Mouse (Mus musculus) spleen, adult 2 months (tissue): ENCODE results near the gene Hoxc11. TPM values are rescaled to one million over a fixed set of nuclear protein-coding genes. Genes with fewer than 3 reads are reported as not detected.

ENCODE experiments used
- DNase-seq, 2 experiments: peaks; one replicate each; pipeline versions ENCODE4 v3.0.0 to v3.0.0-alpha.2; 2012 to 2021; ENCODE audit warnings: low spot score in 2 of 2, low read depth in 1 of 2
- H3K27ac ChIP-seq: fragments of 200-500 bp; 2 replicates; pipeline ENCODE4 v1.5.1; 2012; ENCODE audit warnings: low read length, inconsistent platforms; ENCODE audit not compliant: insufficient read depth
- H3K27me3 ChIP-seq: fragments of 200-500 bp; 2 replicates; pipeline ENCODE4 v1.6.1; 2012; ENCODE audit warnings: mild to moderate bottlenecking, moderate library complexity, low read length, inconsistent platforms; ENCODE audit not compliant: control insufficient read depth, insufficient read depth
- H3K36me3 ChIP-seq: fragments of 200-500 bp; 2 replicates; pipeline ENCODE4 v1.6.1; 2012; ENCODE audit warnings: mild to moderate bottlenecking, low read length, inconsistent platforms; ENCODE audit not compliant: control insufficient read depth, insufficient read depth
- H3K4me1 ChIP-seq: fragments of 200-500 bp; 2 replicates; pipeline ENCODE4 v1.6.1; 2011; ENCODE audit warnings: inconsistent platforms; ENCODE audit not compliant: control insufficient read depth, insufficient read depth, insufficient read length
- H3K4me3 ChIP-seq: fragments of 200-500 bp; 2 replicates; pipeline ENCODE4 v1.5.1; 2011; ENCODE audit warnings: mild to moderate bottlenecking, inconsistent platforms; ENCODE audit not compliant: insufficient read depth, insufficient read length; ENCODE audit errors: extremely low read depth
- CTCF ChIP-seq: fragments of 200-500 bp; IDR thresholded peaks from 2 replicates; pipeline ENCODE4 v1.5.1; 2011; ENCODE audit warnings: mild to moderate bottlenecking, inconsistent platforms; ENCODE audit not compliant: insufficient read depth, insufficient read length, insufficient replicate concordance; ENCODE audit errors: extremely low read depth
- POLR2A ChIP-seq: fragments of 200-500 bp; IDR thresholded peaks from 2 replicates; pipeline ENCODE4 v1.6.1; 2011; ENCODE audit warnings: low read depth, low read length, inconsistent platforms
- WGBS: fragments of 180-500 bp; shearing (Covaris S2); methylation state at CpG from one replicate; pipeline ENCODE4 v1.1.7; 2018; 5-methylcytosine and 5-hydroxymethylcytosine counted together
- polyA plus RNA-seq: library from polyadenylated mRNA; depleted of rRNA; stranded (reverse); fragments of >200 nt; gene quantifications from 2 replicates; pipeline ENCODE4 v1.2.3, GENCODE M21; 2012

Hoxc11 gene
- polyA plus RNA-seq, 1 experiment: not detected

- no peak for DNase-seq
- H3K4me3 ChIP-seq: no peak overlapping the region
- no peak for TF ChIP-seq CTCF
- TF ChIP-seq POLR2A: no peak
- no peaks in the 10 kb centered on the region for H3K36me3 ChIP-seq
- peaks cover 25% of the 10 kb centered on the region for H3K27me3 ChIP-seq
- 8% methylated on average over 20 of the region's 20 CpGs for WGBS
- H3K27ac ChIP-seq: no peak overlapping the region
- H3K4me1 ChIP-seq: no peaks in the 10 kb centered on the region
Measured at GRCm38 (mm10) chr15:102917972-102918572, 36.2 kb upstream of the Hoxc11 start.

DNA sequence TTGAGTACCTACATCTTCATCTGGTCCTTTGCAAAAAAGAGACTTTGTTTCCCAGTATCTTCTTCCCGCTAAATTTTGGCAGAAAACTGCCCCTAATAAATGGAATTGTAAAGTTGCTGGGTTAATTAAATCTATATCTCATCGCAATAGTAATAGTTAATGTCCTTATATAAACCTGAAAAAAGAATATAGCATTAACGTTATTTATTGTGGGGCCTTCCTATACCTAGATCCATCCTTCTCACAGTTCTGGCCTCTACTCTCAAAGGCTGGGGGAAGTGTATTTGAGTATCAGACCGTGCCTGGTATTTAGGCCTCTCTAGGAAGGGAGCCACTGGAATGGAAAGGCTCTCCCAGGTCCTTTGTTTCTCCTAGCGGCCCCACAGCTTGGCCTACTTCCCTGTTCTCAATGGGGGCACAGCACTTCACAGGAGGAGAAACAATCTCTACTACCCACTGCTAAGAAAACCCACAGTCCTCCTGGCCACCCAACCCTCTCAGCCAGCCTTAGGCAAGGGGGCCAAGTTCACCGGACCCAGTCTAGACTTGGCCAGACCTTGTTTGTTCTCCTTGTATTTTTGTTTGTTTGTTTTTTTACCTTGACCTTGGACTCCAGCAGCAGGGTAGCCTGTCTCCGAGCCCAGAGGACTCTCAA is 35.5 kb upstream of the Hoxc11 start:
- no peaks in the 10 kb centered on the region for H3K4me1 ChIP-seq
- no peak for DNase-seq
- H3K27ac ChIP-seq: no peak overlapping the region
- WGBS: 9% methylated on average over 7 of the region's 7 CpGs
- no peak overlapping the region for H3K4me3 ChIP-seq
- TF ChIP-seq POLR2A: no peak
- no peak for TF ChIP-seq CTCF
- H3K27me3 ChIP-seq: peaks cover 22% of the 10 kb centered on the region
- H3K36me3 ChIP-seq: no peaks in the 10 kb centered on the region

DNA sequence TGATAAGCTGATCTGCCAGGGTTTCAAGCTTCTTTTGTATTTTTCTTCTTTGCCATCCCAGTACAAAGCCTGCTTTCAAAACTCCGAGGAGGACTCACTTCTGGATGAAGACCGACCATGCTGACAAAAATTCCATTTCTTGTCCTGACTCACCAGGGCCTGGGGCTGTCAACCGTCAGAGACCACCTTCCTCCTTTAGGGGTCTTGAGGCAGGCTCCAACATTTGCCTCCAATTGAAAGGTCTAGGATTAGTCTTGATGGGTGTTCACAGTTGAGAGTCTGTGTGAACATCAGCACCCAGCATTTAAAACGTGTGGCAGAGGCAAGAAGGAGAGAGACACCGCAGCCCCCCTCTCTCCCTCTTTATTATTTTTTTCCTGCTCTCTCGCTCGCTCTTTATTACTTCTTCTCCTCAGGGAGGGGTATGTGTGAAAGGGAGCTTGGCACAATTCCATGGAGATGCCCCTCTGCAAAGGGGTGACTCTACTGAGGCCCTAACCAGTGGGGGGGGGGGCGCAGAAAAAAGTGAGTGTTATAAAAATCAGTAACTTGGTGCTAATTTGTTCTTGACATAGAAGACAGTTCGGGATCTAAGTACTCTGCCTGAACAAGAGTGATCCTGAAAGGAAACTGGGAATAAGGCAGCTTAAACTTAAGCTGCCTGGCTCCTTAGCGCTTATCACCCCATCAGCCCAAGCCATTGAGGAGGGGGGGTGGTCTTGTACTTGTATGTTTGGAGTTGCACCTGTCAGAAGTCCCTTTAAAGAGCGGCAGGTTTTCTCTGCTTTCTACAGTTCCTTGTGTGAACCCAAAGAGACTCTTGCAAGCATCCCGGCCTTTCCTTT is 34.7 kb upstream of the Hoxc11 start:
- H3K27me3 ChIP-seq: peaks cover 22% of the 10 kb centered on the region
- no peak for TF ChIP-seq CTCF
- no peak for TF ChIP-seq POLR2A
- no peak overlapping the region for H3K27ac ChIP-seq
- DNase-seq: no peak
- H3K4me3 ChIP-seq: no peak overlapping the region
- H3K36me3 ChIP-seq: no peaks in the 10 kb centered on the region
- 9% methylated on average over 12 of the region's 12 CpGs for WGBS
- H3K4me1 ChIP-seq: no peaks in the 10 kb centered on the region

DNA sequence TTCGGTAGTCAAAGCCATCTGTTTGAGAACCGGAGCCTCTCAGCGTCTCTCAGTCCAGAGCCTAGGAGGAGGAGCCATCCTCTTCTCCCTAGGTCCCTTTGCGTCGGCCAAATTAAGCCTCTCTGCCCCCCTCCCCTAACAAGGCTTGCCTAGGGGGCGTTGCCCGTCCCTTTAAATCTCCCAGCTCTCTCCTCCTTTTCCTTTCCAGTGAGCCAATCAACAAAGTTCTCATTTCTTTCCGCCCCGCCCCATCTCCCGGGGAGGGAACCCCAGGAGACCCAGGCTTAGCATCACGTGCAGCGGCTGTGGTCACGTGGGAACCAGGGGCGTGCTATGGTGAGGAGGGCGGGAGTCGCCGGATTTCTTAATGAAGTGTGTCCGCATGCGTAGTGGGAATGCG is 33.6 kb upstream of the Hoxc11 start:
- Histone ChIP-seq H3K27ac (no peak overlapping the region), H3K4me3 (no peak overlapping the region), H3K27me3 (peaks cover 25% of the 10 kb centered on the region), H3K36me3 (no peaks in the 10 kb centered on the region), H3K4me1 (no peaks in the 10 kb centered on the region)
- 6% methylated on average over 20 of the region's 20 CpGs for WGBS
- TF ChIP-seq POLR2A: no peak
- DNase-seq: no peak

- Histone ChIP-seq H3K27me3 (peaks cover 24% of the 10 kb centered on the region), H3K4me3 (no peak within 1 kb of the TSS), H3K4me1 (no peaks in the 10 kb centered on the region), H3K36me3 (no peaks in the 10 kb centered on the region), H3K27ac (no peak within 1 kb of the TSS)
- TF ChIP-seq POLR2A: no peak
- no peak for TF ChIP-seq CTCF
- 9% methylated on average over 67 of the region's 88 CpGs for WGBS
- DNase-seq: no peak
Measured at GRCm38 (mm10) chr15:102921053-102922011, 32.9 kb upstream of the Hoxc11 start, which contains the start of gene Hoxc13. Gene Hoxc13 (plus strand): TSS chr15:102921103.

DNA sequence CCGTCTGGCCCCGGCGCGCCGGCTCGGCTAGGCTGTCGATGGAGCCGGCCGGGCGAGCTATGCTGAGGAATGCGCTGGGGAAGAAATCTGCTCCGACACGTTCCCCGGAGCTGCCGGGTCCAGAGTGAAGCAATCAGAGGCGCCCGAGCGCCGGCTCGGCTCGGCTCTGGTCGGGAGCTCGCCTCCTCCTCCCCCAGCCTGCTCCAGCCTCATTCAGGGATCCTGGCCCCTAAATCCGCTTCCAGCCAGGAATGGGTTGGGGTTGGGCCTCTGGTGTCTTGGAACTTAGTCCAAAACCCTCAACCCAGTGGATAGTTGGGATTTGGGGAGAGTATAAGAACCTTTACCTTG is 32.2 kb upstream of the Hoxc11 start:
- DNase-seq: no peak
- H3K27me3 ChIP-seq: peaks cover 24% of the 10 kb centered on the region
- 5% methylated on average over 24 of the region's 24 CpGs for WGBS

More for the DNA sequence above, 32.2 kb upstream of the Hoxc11 start:
- H3K4me3 ChIP-seq: no peak overlapping the region
- H3K27ac ChIP-seq: no peak overlapping the region
- no peak for TF ChIP-seq POLR2A
- no peak for TF ChIP-seq CTCF
- H3K36me3 ChIP-seq: no peaks in the 10 kb centered on the region
- no peaks in the 10 kb centered on the region for H3K4me1 ChIP-seq
